In the genomic region with DNA sequence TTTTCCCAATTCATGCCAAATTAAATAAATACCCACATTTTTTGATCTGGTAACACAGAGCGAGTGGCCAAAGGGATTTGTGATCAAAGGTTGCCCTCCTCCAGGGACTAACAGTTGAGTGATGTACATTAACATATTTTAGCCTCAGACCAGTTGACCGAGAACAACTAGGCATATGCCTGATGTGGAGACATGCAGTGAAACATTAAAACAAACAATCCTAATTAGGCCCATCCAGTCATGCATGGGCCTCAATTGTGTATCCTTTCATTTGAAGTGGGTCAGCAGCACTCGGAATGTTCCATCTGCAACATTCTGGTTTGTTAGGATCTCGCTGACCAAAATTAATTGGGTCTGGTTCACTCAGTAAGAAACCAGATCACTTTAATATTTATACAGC, we compare ENCODE assay signal across 19 mouse cellular contexts.
"Had no signal": no experiment of that assay in that cellular context is flagged by ENCODE, and none has a peak within 500 bp of the region (broad histone marks: within the 10 kb centered on the region; RNA-seq: fewer than 3 reads in every experiment).

No protein-coding gene starts in this region.

- H3K4me3 ChIP-seq: layer of hippocampus, adult 2 months; liver, embryonic 15.5 days; megakaryocyte, embryonic 14.5 days; neural tube, embryonic 13.5 days had no signal

- H3K36me3 ChIP-seq: liver, embryonic 15.5 days; neural tube, embryonic 13.5 days had no signal

- ATAC-seq: midbrain, embryonic 16.5 days had no signal

- H3K4me1 ChIP-seq: liver, embryonic 15.5 days; megakaryocyte, embryonic 14.5 days; neural tube, embryonic 13.5 days had no signal

- DNase-seq: kidney, adult 11 months; kidney, adult 9 months; kidney, postnatal 10 days; kidney, postnatal 4 days; left cerebral cortex, postnatal 4 days; lung, embryonic 14.5 days; lung, postnatal 10 days; right cerebral cortex, postnatal 4 days; spleen, adult 18-20 months; thymus, adult 18-20 months; thymus, postnatal 14 days had no signal

- H3K9me3 ChIP-seq: liver, embryonic 15.5 days; megakaryocyte, embryonic 14.5 days; neural tube, embryonic 13.5 days had no signal

- H3K4me2 ChIP-seq: liver, embryonic 11.5 days; liver, embryonic 15.5 days; lung, embryonic 14.5 days; midbrain, embryonic 11.5 days; neural tube, embryonic 13.5 days had no signal

- H3K27me3 ChIP-seq: liver, embryonic 15.5 days; megakaryocyte, embryonic 14.5 days; neural tube, embryonic 13.5 days had no signal

- H3K9ac ChIP-seq: liver, embryonic 15.5 days; lung, embryonic 14.5 days; neural tube, embryonic 13.5 days had no signal

- H3K27ac ChIP-seq: layer of hippocampus, adult 2 months; liver, embryonic 15.5 days; macrophage; neural tube, embryonic 13.5 days had no signal
